Mouse (Mus musculus) urinary bladder, postnatal 10 days (tissue): ENCODE results near the gene Gosr1.
"Not testable (repeated sequence)": the region's sequence is repeated elsewhere in the genome, so short reads cannot be mapped to it uniquely, and the experiment has no call there.

Experiments used
- DNase-seq: peaks from one replicate; pipeline ENCODE4 v3.0.0; 2022; ENCODE audit warnings: low spot score

Gosr1 gene

GRCm38 (mm10) chr11:76763053-76763740 lies at the start of gene Gosr1:
TSS of gene Gosr1 (minus strand) at chr11:76763579.
- DNase-seq = peak; percentile 51

- DNase-seq = no peak
These were observed 47.5 kb upstream of the Gosr1 start for GRCm38 (mm10) chr11:76810706-76811495.

- DNase-seq = no peak
These were observed 46.1 kb upstream of the Gosr1 start for GRCm38 (mm10) chr11:76809450-76809849.

GRCm38 (mm10) chr11:76808550-76808949 lies 45.2 kb upstream of the Gosr1 start:
- DNase-seq = no peak

- no peak for DNase-seq
These were observed 43.8 kb upstream of the Gosr1 start for GRCm38 (mm10) chr11:76807007-76807679.

GRCm38 (mm10) chr11:76806026-76806425 lies 42.6 kb upstream of the Gosr1 start:
- DNase-seq = no peak

GRCm38 (mm10) chr11:76805072-76805471 lies 41.7 kb upstream of the Gosr1 start:
- not testable (repeated sequence) for DNase-seq

GRCm38 (mm10) chr11:76803266-76803665 lies 39.9 kb upstream of the Gosr1 start:
- no peak for DNase-seq

- no peak for DNase-seq
These were observed 33.9 kb upstream of the Gosr1 start for GRCm38 (mm10) chr11:76797236-76797635.

- no peak for DNase-seq
These were observed 31.9 kb upstream of the Gosr1 start for GRCm38 (mm10) chr11:76795326-76795725.

- no peak for DNase-seq
These were observed 28.0 kb upstream of the Gosr1 start for GRCm38 (mm10) chr11:76791331-76791730.

- no peak for DNase-seq
These were observed 25.9 kb upstream of the Gosr1 start for GRCm38 (mm10) chr11:76789252-76789651.

GRCm38 (mm10) chr11:76775533-76775932 lies 12.2 kb upstream of the Gosr1 start:
- DNase-seq = no peak

GRCm38 (mm10) chr11:76773811-76774210 lies 10.4 kb upstream of the Gosr1 start:
- DNase-seq = no peak

GRCm38 (mm10) chr11:76770566-76770965 lies 7.2 kb upstream of the Gosr1 start:
- no peak for DNase-seq

- DNase-seq = no peak
These were observed 353 bp upstream of the Gosr1 start for GRCm38 (mm10) chr11:76763741-76764122.

- DNase-seq = no peak
These were observed 11.1 kb downstream of the Gosr1 start for GRCm38 (mm10) chr11:76752276-76752675.

- DNase-seq = no peak
These were observed 14.6 kb downstream of the Gosr1 start for GRCm38 (mm10) chr11:76748819-76749218.

- no peak for DNase-seq
These were observed 17.5 kb downstream of the Gosr1 start for GRCm38 (mm10) chr11:76745921-76746320.

GRCm38 (mm10) chr11:76744550-76744949 lies 18.8 kb downstream of the Gosr1 start:
- DNase-seq = no peak

GRCm38 (mm10) chr11:76742511-76742910 lies 20.9 kb downstream of the Gosr1 start:
- DNase-seq = no peak

- no peak for DNase-seq
These were observed 24.3 kb downstream of the Gosr1 start for GRCm38 (mm10) chr11:76739125-76739524.

- no peak for DNase-seq
These were observed 27.5 kb downstream of the Gosr1 start for GRCm38 (mm10) chr11:76735753-76736324.
